Mouse (Mus musculus): Measurements from ENCODE around the gene Nrros. TPM values are rescaled to one million over a fixed set of nuclear protein-coding genes. Genes with fewer than 3 reads are reported as not detected.

Nrros gene
- polyA plus RNA-seq, 1 experiment = 4.1 TPM

- Histone ChIP-seq H3K4me3 (replicated peaks; ENCODE audit: insufficient read depth, low read depth, low read length) (no peak overlapping the region), H3K4me1 (ENCODE audit: control insufficient read depth, insufficient read depth, low read length) (no peaks in the 10 kb centered on the region), H3K27me3 (ENCODE audit: control insufficient read depth, insufficient read depth, low read length) (no peaks in the 10 kb centered on the region), H3K27ac (ENCODE audit: insufficient read depth, low read length) (no peak overlapping the region)
- no peak for DNase-seq
- 94% methylated on average over 1 of the region's 1 CpGs for WGBS
- TF ChIP-seq POLR2A (IDR thresholded peaks at IDR 0.05; ENCODE audit: borderline replicate concordance, insufficient read depth, low read length) (no peak), CTCF (IDR thresholded peaks at IDR 0.05; ENCODE audit: borderline replicate concordance, insufficient read depth, low read depth, low read length) (no peak)
Measured at GRCm38 (mm10) chr16:32138954-32139353, 26.4 kb downstream of the Nrros start.

- TF ChIP-seq POLR2A (IDR thresholded peaks at IDR 0.05; ENCODE audit: borderline replicate concordance, insufficient read depth, low read length) (no peak), CTCF (IDR thresholded peaks at IDR 0.05; ENCODE audit: borderline replicate concordance, insufficient read depth, low read depth, low read length) (no peak)
- H3K27me3 ChIP-seq (ENCODE audit: control insufficient read depth, insufficient read depth, low read length) = no peaks in the 10 kb centered on the region
- WGBS = 83% methylated on average over 7 of the region's 7 CpGs
- no peak for DNase-seq
- H3K4me3 ChIP-seq (replicated peaks; ENCODE audit: insufficient read depth, low read depth, low read length) = no peak overlapping the region
- no peak overlapping the region for H3K27ac ChIP-seq (ENCODE audit: insufficient read depth, low read length)
- no peaks in the 10 kb centered on the region for H3K4me1 ChIP-seq (ENCODE audit: control insufficient read depth, insufficient read depth, low read length)
Measured at GRCm38 (mm10) chr16:32135842-32136357, 29.5 kb downstream of the Nrros start.

- Histone ChIP-seq H3K4me3 (replicated peaks; ENCODE audit: insufficient read depth, low read depth, low read length) (no peak overlapping the region), H3K27ac (ENCODE audit: insufficient read depth, low read length) (no peak overlapping the region), H3K4me1 (ENCODE audit: control insufficient read depth, insufficient read depth, low read length) (no peaks in the 10 kb centered on the region), H3K27me3 (ENCODE audit: control insufficient read depth, insufficient read depth, low read length) (no peaks in the 10 kb centered on the region)
- no peak for DNase-seq
- 79% methylated on average over 3 of the region's 3 CpGs for WGBS
- TF ChIP-seq CTCF (IDR thresholded peaks at IDR 0.05; ENCODE audit: borderline replicate concordance, insufficient read depth, low read depth, low read length) = no peak
- no peak for TF ChIP-seq POLR2A (IDR thresholded peaks at IDR 0.05; ENCODE audit: borderline replicate concordance, insufficient read depth, low read length)
Measured at GRCm38 (mm10) chr16:32133148-32133547, 32.2 kb downstream of the Nrros start.

DNA sequence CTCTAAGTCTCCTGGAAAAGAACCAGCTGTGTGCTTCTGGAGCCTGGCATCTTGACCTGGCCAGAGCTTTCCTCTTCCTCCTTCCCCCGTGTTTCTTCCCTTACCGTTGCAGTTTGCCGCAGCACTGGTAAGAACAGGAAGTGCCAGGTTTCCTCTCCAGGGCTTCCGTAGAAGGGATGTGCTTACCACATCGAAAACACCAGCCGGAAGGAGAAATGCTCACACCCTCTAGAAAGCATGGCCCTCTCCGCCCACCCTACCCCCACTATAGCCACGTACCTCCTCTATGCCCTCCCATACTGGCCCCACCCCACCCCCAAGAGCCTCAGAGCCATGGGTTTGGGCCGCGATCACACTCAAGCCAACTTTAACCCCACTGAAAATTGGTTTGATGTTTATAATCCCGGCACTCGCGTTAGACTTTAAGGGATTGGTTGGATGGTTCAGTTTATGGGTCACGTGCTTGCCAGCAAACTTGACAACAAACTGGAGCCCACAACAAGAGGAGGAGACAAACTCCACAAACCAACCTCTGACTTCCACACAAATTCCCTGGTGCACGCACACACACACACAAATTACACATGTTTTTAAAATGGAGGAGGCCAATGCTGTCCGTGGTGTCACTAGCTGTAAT is 35.1 kb downstream of the Nrros start:
- WGBS = 76% methylated on average over 16 of the region's 16 CpGs
- no peak overlapping the region for H3K27ac ChIP-seq (ENCODE audit: insufficient read depth, low read length)
- TF ChIP-seq POLR2A (IDR thresholded peaks at IDR 0.05; ENCODE audit: borderline replicate concordance, insufficient read depth, low read length) (no peak), CTCF (IDR thresholded peaks at IDR 0.05; ENCODE audit: borderline replicate concordance, insufficient read depth, low read depth, low read length) (no peak)
- H3K27me3 ChIP-seq (ENCODE audit: control insufficient read depth, insufficient read depth, low read length) = no peaks in the 10 kb centered on the region
- no peak overlapping the region for H3K4me3 ChIP-seq (replicated peaks; ENCODE audit: insufficient read depth, low read depth, low read length)
- H3K4me1 ChIP-seq (ENCODE audit: control insufficient read depth, insufficient read depth, low read length) = no peaks in the 10 kb centered on the region
- no peak for DNase-seq

GRCm38 (mm10) chr16:32129449-32130189 is 35.8 kb downstream of the Nrros start:
- H3K4me1 ChIP-seq (ENCODE audit: control insufficient read depth, insufficient read depth, low read length) = no peaks in the 10 kb centered on the region
- DNase-seq = no peak
- no peak overlapping the region for H3K27ac ChIP-seq (ENCODE audit: insufficient read depth, low read length)
- no peaks in the 10 kb centered on the region for H3K27me3 ChIP-seq (ENCODE audit: control insufficient read depth, insufficient read depth, low read length)
- WGBS = 74% methylated on average over 20 of the region's 20 CpGs
- H3K4me3 ChIP-seq (replicated peaks; ENCODE audit: insufficient read depth, low read depth, low read length) = no peak overlapping the region
- no peak for TF ChIP-seq CTCF (IDR thresholded peaks at IDR 0.05; ENCODE audit: borderline replicate concordance, insufficient read depth, low read depth, low read length)

- WGBS = 85% methylated on average over 4 of the region's 4 CpGs
- no peak for DNase-seq
Measured at GRCm38 (mm10) chr16:32127046-32127445, 38.3 kb downstream of the Nrros start.

DNA sequence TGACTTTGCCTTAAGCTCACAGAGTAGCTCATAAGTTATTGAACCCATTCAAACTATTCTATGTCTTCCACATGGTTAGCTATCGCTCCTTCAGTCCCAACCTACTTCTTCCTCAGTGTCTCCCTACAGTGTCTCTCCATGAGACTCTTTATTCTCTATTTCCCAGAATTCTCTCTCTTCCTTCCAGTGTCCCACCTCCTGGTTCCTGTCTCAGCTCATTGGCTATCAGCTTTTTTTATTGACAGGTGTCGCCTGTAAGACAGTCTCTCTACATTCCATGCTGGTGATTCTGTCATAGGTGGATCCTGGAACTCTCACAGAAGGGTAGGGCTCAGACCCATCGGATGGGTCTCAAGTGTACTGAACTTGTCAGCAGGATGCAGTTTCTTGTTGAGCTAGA is 40.0 kb downstream of the Nrros start:
- DNase-seq = no peak
- no peaks in the 10 kb centered on the region for H3K27me3 ChIP-seq (ENCODE audit: control insufficient read depth, insufficient read depth, low read length)
- WGBS = 89% methylated on average over 3 of the region's 3 CpGs
- no peak overlapping the region for H3K4me3 ChIP-seq (replicated peaks; ENCODE audit: insufficient read depth, low read depth, low read length)
- TF ChIP-seq POLR2A (IDR thresholded peaks at IDR 0.05; ENCODE audit: borderline replicate concordance, insufficient read depth, low read length) = no peak
- no peak for TF ChIP-seq CTCF (IDR thresholded peaks at IDR 0.05; ENCODE audit: borderline replicate concordance, insufficient read depth, low read depth, low read length)
- no peak overlapping the region for H3K27ac ChIP-seq (ENCODE audit: insufficient read depth, low read length)
- no peaks in the 10 kb centered on the region for H3K4me1 ChIP-seq (ENCODE audit: control insufficient read depth, insufficient read depth, low read length)

More at GRCm38 (mm10) chr16:32127046-32127445, 38.3 kb downstream of the Nrros start:
- Histone ChIP-seq H3K27ac (ENCODE audit: insufficient read depth, low read length) (no peak overlapping the region), H3K27me3 (ENCODE audit: control insufficient read depth, insufficient read depth, low read length) (no peaks in the 10 kb centered on the region), H3K4me1 (ENCODE audit: control insufficient read depth, insufficient read depth, low read length) (no peaks in the 10 kb centered on the region), H3K4me3 (replicated peaks; ENCODE audit: insufficient read depth, low read depth, low read length) (no peak overlapping the region)
- TF ChIP-seq POLR2A (IDR thresholded peaks at IDR 0.05; ENCODE audit: borderline replicate concordance, insufficient read depth, low read length) (no peak), CTCF (IDR thresholded peaks at IDR 0.05; ENCODE audit: borderline replicate concordance, insufficient read depth, low read depth, low read length) (no peak)
